Mouse (Mus musculus): Measurements from ENCODE around the gene Fam221b.

The Fam221b gene

GRCm38 (mm10) chr4:43657146-43657545, 11.8 kb downstream of the Fam221b start:
- no peak for DNase-seq (ENCODE audit: extremely low spot score)

GRCm38 (mm10) chr4:43656339-43657109, 12.4 kb downstream of the Fam221b start, which contains the start of gene Hint2:
Hint2 (minus strand) TSS chr4:43656466.
- peak; percentile 94 for DNase-seq (ENCODE audit: extremely low spot score)

GRCm38 (mm10) chr4:43655656-43656338, 13.1 kb downstream of the Fam221b start:
- no peak for DNase-seq (ENCODE audit: extremely low spot score)

GRCm38 (mm10) chr4:43653161-43654015, 15.6 kb downstream of the Fam221b start, which contains the start of gene Spag8:
Spag8 (minus strand) TSS chr4:43653594.
- peak; percentile 73 for DNase-seq (ENCODE audit: extremely low spot score)

GRCm38 (mm10) chr4:43652726-43653125, 16.2 kb downstream of the Fam221b start:
- DNase-seq (ENCODE audit: extremely low spot score), result no peak

GRCm38 (mm10) chr4:43649783-43650182, 19.2 kb downstream of the Fam221b start:
- no peak for DNase-seq (ENCODE audit: extremely low spot score)

- no peak for DNase-seq (ENCODE audit: extremely low spot score)
These were observed 28.5 kb downstream of the Fam221b start for GRCm38 (mm10) chr4:43640491-43640890.

GRCm38 (mm10) chr4:43640076-43640475, 28.9 kb downstream of the Fam221b start:
- no peak for DNase-seq (ENCODE audit: extremely low spot score)

- DNase-seq (ENCODE audit: extremely low spot score), result no peak
These were observed 32.2 kb downstream of the Fam221b start for GRCm38 (mm10) chr4:43636751-43637150.

GRCm38 (mm10) chr4:43634621-43635374, 34.1 kb downstream of the Fam221b start:
- no peak for DNase-seq (ENCODE audit: extremely low spot score)

GRCm38 (mm10) chr4:43633736-43634135, 35.2 kb downstream of the Fam221b start:
- DNase-seq (ENCODE audit: extremely low spot score), result no peak

- no peak for DNase-seq (ENCODE audit: extremely low spot score)
These were observed 35.6 kb downstream of the Fam221b start for GRCm38 (mm10) chr4:43633296-43633695.

- DNase-seq (ENCODE audit: extremely low spot score), result peak; percentile 3
These were observed 36.7 kb downstream of the Fam221b start for GRCm38 (mm10) chr4:43631956-43632920.

- DNase-seq (ENCODE audit: extremely low spot score), result peak; percentile 67
These were observed 37.6 kb downstream of the Fam221b start, which contains the start of gene Npr2 for GRCm38 (mm10) chr4:43631046-43631955. Npr2 (plus strand) TSS chr4:43631935.

- no peak for DNase-seq (ENCODE audit: extremely low spot score)
These were observed 38.3 kb downstream of the Fam221b start for GRCm38 (mm10) chr4:43630671-43631045.

GRCm38 (mm10) chr4:43630030-43630581, 38.8 kb downstream of the Fam221b start:
- DNase-seq (ENCODE audit: extremely low spot score), result peak; percentile 83

GRCm38 (mm10) chr4:43629106-43629817, 39.7 kb downstream of the Fam221b start:
- peak; percentile 22 for DNase-seq (ENCODE audit: extremely low spot score)

Measured in embryo, embryonic 9.5 days (tissue).